Mouse (Mus musculus) kidney, adult 2 months (tissue): ENCODE measurements around the gene Ror1.

ENCODE experiments used
- CTCF ChIP-seq: fragments of 200-500 bp; conservative IDR thresholded peaks from 2 replicates; pipeline ENCODE4 v1.5.1; 2011; ENCODE audit warnings: low read depth, mild to moderate bottlenecking, control low read depth, low read length, moderate library complexity, mixed read lengths; ENCODE audit not compliant: insufficient read depth, insufficient read length
- POLR2A ChIP-seq: fragments of 200-500 bp; IDR thresholded peaks from one replicate; pipeline ENCODE4 v1.6.1; 2011; ENCODE audit warnings: low read depth, low read length, control low read depth

DNA sequence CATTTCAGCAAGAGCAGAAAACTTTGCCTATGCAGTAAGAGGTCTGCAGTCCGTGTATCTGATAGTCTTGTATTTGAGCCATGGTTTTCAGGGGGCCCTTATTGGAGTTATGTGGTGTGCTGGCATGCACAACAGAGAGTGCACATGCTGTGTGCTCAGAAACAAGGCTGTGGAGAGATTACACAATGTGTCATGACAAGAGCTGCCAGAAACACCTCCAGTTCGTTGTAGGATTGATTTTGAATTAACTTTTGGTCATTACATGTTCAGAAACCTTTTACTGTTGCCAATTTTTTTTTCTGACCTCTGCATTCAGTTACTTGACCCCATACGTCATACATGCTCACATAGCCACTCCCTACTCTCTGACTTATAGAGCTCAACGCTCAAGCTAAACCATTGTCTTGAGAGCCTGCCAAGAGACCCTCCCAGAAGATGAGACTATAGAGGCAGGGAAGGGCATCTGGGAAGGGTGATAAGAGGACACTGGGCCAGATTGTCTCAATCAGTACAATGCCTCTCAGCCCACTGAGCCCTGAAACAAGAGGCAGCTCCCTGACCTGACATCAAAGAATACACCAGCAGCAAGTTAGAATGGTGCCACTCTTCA is 232.9 kb downstream of the Ror1 start:
- TF ChIP-seq CTCF, result no peak
- no peak for TF ChIP-seq POLR2A
